Mouse (Mus musculus): ENCODE data around the gene Hsd17b7. TPM values are rescaled to one million over a fixed set of nuclear protein-coding genes. Genes with fewer than 3 reads are reported as not detected.

The Hsd17b7 gene
- polyA plus RNA-seq, 1 experiment from 2014 or later, result 21.0 TPM

- Histone ChIP-seq H3K27me3 (replicated peaks) (peaks cover 19% of the 10 kb centered on the region), H3K9ac (no peak overlapping the region), H3K27ac (replicated peaks) (no peak overlapping the region)
Measured at GRCm38 (mm10) chr1:169916659-169917058, 52.4 kb downstream of the Hsd17b7 start.

GRCm38 (mm10) chr1:169911526-169911925, 57.5 kb downstream of the Hsd17b7 start:
- Histone ChIP-seq H3K4me3 (no peak overlapping the region), H3K9me3 (no peaks in the 10 kb centered on the region), H3K4me2 (no peak overlapping the region), H3K9ac (no peak overlapping the region), H3K27ac (replicated peaks) (no peak overlapping the region), H3K4me1 (peaks cover 4% of the 10 kb centered on the region), H3K27me3 (replicated peaks) (no peaks in the 10 kb centered on the region), H3K36me3 (no peaks in the 10 kb centered on the region)
- 70% methylated on average over 6 of the region's 6 CpGs for WGBS
- no peak for ATAC-seq (ENCODE audit: extremely low read depth, insufficient number of reproducible peaks, low FRiP score, low TSS enrichment)

More at GRCm38 (mm10) chr1:169916659-169917058, 52.4 kb downstream of the Hsd17b7 start:
- peaks cover 8% of the 10 kb centered on the region for H3K4me1 ChIP-seq
- no peak overlapping the region for H3K4me3 ChIP-seq
- H3K9me3 ChIP-seq, result no peaks in the 10 kb centered on the region
- no peak for ATAC-seq (ENCODE audit: extremely low read depth, insufficient number of reproducible peaks, low FRiP score, low TSS enrichment)
- H3K36me3 ChIP-seq, result no peaks in the 10 kb centered on the region
- 32% methylated on average over 7 of the region's 7 CpGs for WGBS
- no peak overlapping the region for H3K4me2 ChIP-seq

GRCm38 (mm10) chr1:169910751-169911150, 58.3 kb downstream of the Hsd17b7 start:
- Histone ChIP-seq H3K4me3 (no peak overlapping the region), H3K9ac (no peak overlapping the region), H3K27me3 (replicated peaks) (no peaks in the 10 kb centered on the region), H3K4me2 (no peak overlapping the region), H3K27ac (replicated peaks) (peak overlapping the region; percentile 25), H3K9me3 (no peaks in the 10 kb centered on the region), H3K4me1 (peaks cover 3% of the 10 kb centered on the region), H3K36me3 (no peaks in the 10 kb centered on the region)
- WGBS, result 63% methylated on average over 7 of the region's 7 CpGs
- ATAC-seq (ENCODE audit: extremely low read depth, insufficient number of reproducible peaks, low FRiP score, low TSS enrichment), result no peak

- 82% methylated on average over 6 of the region's 6 CpGs for WGBS
- H3K4me3 ChIP-seq, result no peak overlapping the region
- no peak overlapping the region for H3K4me2 ChIP-seq
- ATAC-seq (ENCODE audit: extremely low read depth, insufficient number of reproducible peaks, low FRiP score, low TSS enrichment), result no peak
- H3K9me3 ChIP-seq, result no peaks in the 10 kb centered on the region
- H3K4me1 ChIP-seq, result peaks cover 3% of the 10 kb centered on the region
- no peaks in the 10 kb centered on the region for H3K27me3 ChIP-seq (replicated peaks)
- H3K9ac ChIP-seq, result no peak overlapping the region
- no peaks in the 10 kb centered on the region for H3K36me3 ChIP-seq
- no peak overlapping the region for H3K27ac ChIP-seq (replicated peaks)
Measured at GRCm38 (mm10) chr1:169909659-169910058, 59.4 kb downstream of the Hsd17b7 start.

GRCm38 (mm10) chr1:169909163-169909562, 59.9 kb downstream of the Hsd17b7 start:
- Histone ChIP-seq H3K9ac (no peak overlapping the region), H3K4me1 (peaks cover 3% of the 10 kb centered on the region), H3K4me3 (no peak overlapping the region), H3K9me3 (no peaks in the 10 kb centered on the region), H3K27me3 (replicated peaks) (no peaks in the 10 kb centered on the region), H3K27ac (replicated peaks) (no peak overlapping the region), H3K36me3 (no peaks in the 10 kb centered on the region), H3K4me2 (no peak overlapping the region)
- ATAC-seq (ENCODE audit: extremely low read depth, insufficient number of reproducible peaks, low FRiP score, low TSS enrichment), result no peak
- 74% methylated on average over 5 of the region's 5 CpGs for WGBS

- H3K4me2 ChIP-seq, result no peak overlapping the region
- H3K4me1 ChIP-seq, result peaks cover 7% of the 10 kb centered on the region
- no peak for ATAC-seq (ENCODE audit: extremely low read depth, insufficient number of reproducible peaks, low FRiP score, low TSS enrichment)
- no peaks in the 10 kb centered on the region for H3K9me3 ChIP-seq
- no peaks in the 10 kb centered on the region for H3K36me3 ChIP-seq
- no peaks in the 10 kb centered on the region for H3K27me3 ChIP-seq (replicated peaks)
- no peak overlapping the region for H3K4me3 ChIP-seq
- H3K27ac ChIP-seq (replicated peaks), result 0 out of 2 replicates have a peak overlapping the region, but pooled peaks have one; percentile 17
- WGBS, result 72% methylated on average over 3 of the region's 3 CpGs
- no peak overlapping the region for H3K9ac ChIP-seq
Measured at GRCm38 (mm10) chr1:169900771-169901336, 68.2 kb downstream of the Hsd17b7 start.

Other genes with a start within 250 kb of the Hsd17b7 start
- 3.4 and 3.5 TPM in 2 replicates for gene Rgs4, start 221.6 kb downstream of the Hsd17b7 start, polyA plus RNA-seq (2015; fragmentation: Nextera tagmentation; extraction: Ambion mirVana)
- not detected in 2 replicates for gene Ccdc190, start 40.6 kb downstream of the Hsd17b7 start, polyA plus RNA-seq (2015; fragmentation: Nextera tagmentation; extraction: Ambion mirVana)
- gene Ddr2, start 141.5 kb upstream of the Hsd17b7 start, polyA plus RNA-seq (2015; fragmentation: Nextera tagmentation; extraction: Ambion mirVana), result 9.1 and 11.2 TPM in 2 replicates
- gene Uap1, start 205.7 kb upstream of the Hsd17b7 start, polyA plus RNA-seq (2015; fragmentation: Nextera tagmentation; extraction: Ambion mirVana), result 42.4 and 46.1 TPM in 2 replicates
- 5.1 and 5.2 TPM in 2 replicates for gene Uhmk1, start 246.2 kb upstream of the Hsd17b7 start, polyA plus RNA-seq (2015; fragmentation: Nextera tagmentation; extraction: Ambion mirVana)

Measured in heart, embryonic 13.5 days (tissue).